Mouse (Mus musculus): ENCODE measurements around the gene 2610301B20Rik. TPM values are rescaled to one million over a fixed set of nuclear protein-coding genes. Genes with fewer than 3 reads are reported as not detected.

The 2610301B20Rik gene
- total RNA-seq, 2 experiments from 2014 or later: 3.2 to 3.6 TPM

DNA sequence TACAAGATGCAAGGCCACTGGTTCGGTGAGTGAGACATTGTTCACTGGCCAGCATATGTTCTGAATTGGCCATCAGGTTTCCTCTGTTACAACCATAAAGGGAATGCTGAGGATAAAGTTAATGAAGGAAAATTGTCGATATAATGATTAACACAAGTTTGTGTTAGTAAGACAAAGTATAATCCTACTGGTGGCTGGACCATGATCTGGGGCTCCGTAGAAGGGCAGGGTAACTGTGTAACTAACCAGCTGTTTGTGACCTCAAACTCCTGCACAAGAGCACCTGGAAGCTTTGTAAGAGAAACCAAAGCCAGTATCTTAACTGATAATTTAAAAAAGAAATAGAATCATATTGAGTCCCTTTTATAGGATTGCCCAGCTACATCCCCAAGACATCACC is 55.4 kb downstream of the 2610301B20Rik start:
- intact Hi-C loops (cut with DNase I): no loop called here
- H3K27ac ChIP-seq: no peak overlapping the region
- TF ChIP-seq CTCF (IDR thresholded peaks at IDR 0.05): no peak
- DNase-seq: no peak
- no peak overlapping the region for H3K4me3 ChIP-seq

- no peak overlapping the region for H3K27ac ChIP-seq
- DNase-seq: no peak
- H3K4me3 ChIP-seq: no peak overlapping the region
- intact Hi-C loops (cut with DNase I): no loop called here
- no peak for TF ChIP-seq CTCF (IDR thresholded peaks at IDR 0.05)
Measured at GRCm38 (mm10) chr4:10931040-10931439, 56.7 kb downstream of the 2610301B20Rik start.

- TF ChIP-seq CTCF (IDR thresholded peaks at IDR 0.05): no peak
- intact Hi-C loops (cut with DNase I): no loop called here
- DNase-seq: no peak
- no peak overlapping the region for H3K27ac ChIP-seq
- H3K4me3 ChIP-seq: no peak overlapping the region
Measured at GRCm38 (mm10) chr4:10932091-10932745, 57.9 kb downstream of the 2610301B20Rik start.

DNA sequence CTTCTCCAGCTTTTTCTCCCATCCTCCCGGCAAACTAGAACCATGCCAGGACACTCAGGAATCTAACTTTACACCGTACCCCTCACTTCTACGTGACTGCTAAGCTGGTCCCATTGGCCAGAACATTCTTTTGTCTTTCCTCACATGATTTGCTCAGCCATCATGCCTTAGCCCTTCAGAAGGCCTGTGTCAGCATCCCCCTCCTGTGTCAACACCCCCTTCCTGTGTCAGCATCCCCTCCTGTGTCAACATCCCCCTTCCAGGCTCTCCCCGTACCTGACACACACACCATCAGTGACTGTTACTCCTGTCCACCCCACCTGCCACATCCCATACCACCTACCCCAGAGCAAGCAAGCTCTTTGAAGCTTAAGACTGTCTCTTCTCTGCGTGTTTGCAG is 58.5 kb downstream of the 2610301B20Rik start:
- intact Hi-C loops (cut with DNase I): no loop called here
- TF ChIP-seq CTCF (IDR thresholded peaks at IDR 0.05): no peak
- H3K4me3 ChIP-seq: no peak overlapping the region
- no peak overlapping the region for H3K27ac ChIP-seq
- DNase-seq: no peak

GRCm38 (mm10) chr4:10936766-10937165 is 62.5 kb downstream of the 2610301B20Rik start:
- no peak for TF ChIP-seq CTCF (IDR thresholded peaks at IDR 0.05)
- DNase-seq: no peak
- H3K27ac ChIP-seq: no peak overlapping the region
- no peak overlapping the region for H3K4me3 ChIP-seq
- intact Hi-C loops (cut with DNase I): no loop called here

Small RNA genes within 50 kb of the gene (microRNA-seq; reads per million reads assigned to microRNA genes)
- gene Mir3471-1 (not detected), gene n-TSaga9 (15.2 reads per million, percentile 13 among the genes with 10 or more reads in this experiment)

Data from gastrocnemius, adult 2 months (tissue).